Comparison of ENCODE assay signal across 10 mouse cellular contexts in genomic region chr7:140035456-140035855, GRCm38 (mm10). TPM values are rescaled to one million over a fixed set of nuclear protein-coding genes. Genes with fewer than 3 reads are reported as not detected.
DNase-seq lines count a peak whose midpoint lies in the region; ATAC-seq and TF ChIP-seq lines count a peak whose summit lies in the region.
"Had no signal": no experiment of that assay in that cellular context is flagged by ENCODE, and none has a peak within 500 bp of the region (broad histone marks: within the 10 kb centered on the region; RNA-seq: fewer than 3 reads in every experiment).

No protein-coding gene starts in this region.

- no peaks in the 10 kb centered on the region for H3K79me2 ChIP-seq in heart, adult 2 months (replicated peaks; ENCODE audit: control insufficient read depth, insufficient read depth, low read length)
- peaks cover 40% of the 10 kb centered on the region for H3K79me2 ChIP-seq in C2C12 (ENCODE audit: control insufficient read depth, insufficient read depth)

- no peaks in the 10 kb centered on the region for H3K9me3 ChIP-seq in forebrain, embryonic 14.5 days (replicated peaks; ENCODE audit: control insufficient read depth, low read length)
- H3K9me3 ChIP-seq in liver, embryonic 14.5 days (ENCODE audit: control insufficient read depth, low read length) = no peaks in the 10 kb centered on the region

- TF ChIP-seq POLR2A in heart, adult 2 months (IDR thresholded peaks at IDR 0.05; ENCODE audit: insufficient read depth, low read depth, low read length) = no peak

- no peak for DNase-seq in heart, adult 2 months
- no peak for DNase-seq in heart, postnatal 14 days
- DNase-seq in forebrain, embryonic 14.5 days (ENCODE audit: low spot score) = no peak
- no peak for DNase-seq in liver, embryonic 14.5 days (ENCODE audit: low read depth in 3 of 3, low spot score in 3 of 3)
- DNase-seq in adrenal gland, adult 8-10 months = no peak
- DNase-seq in left cerebral cortex, postnatal 4 days = no peak
- DNase-seq in cerebellum, adult 18-20 months = no peak

- peaks cover 19% of the 10 kb centered on the region for H3K79me3 ChIP-seq in C2C12 (ENCODE audit: low read depth)

- intact Hi-C loops in heart, adult 2 months (cut with DNase I) = loop anchor here (5.0 kb wide), 1 partner anchor 102 kb away; the partner anchor contains the start of gene Mtg1
- intact Hi-C loops in heart, postnatal 14 days (cut with DNase I) = no loop called here
- intact Hi-C loops in left cerebral cortex, postnatal 4 days (cut with DNase I) = no loop called here

- peak overlapping the region; percentile 60 for H3K4me2 ChIP-seq in forebrain, embryonic 14.5 days (ENCODE audit: low read length)
- peak overlapping the region; percentile 75 for H3K4me2 ChIP-seq in liver, embryonic 14.5 days (ENCODE audit: low read depth)

- TF ChIP-seq EP300 in heart, adult 2 months (IDR thresholded peaks at IDR 0.05; ENCODE audit: insufficient read depth, low read depth, low read length) = no peak
- TF ChIP-seq EP300 in liver, embryonic 14.5 days (IDR thresholded peaks at IDR 0.05; ENCODE audit: low read depth) = no peak

- H3K4me1 ChIP-seq in heart, adult 2 months (ENCODE audit: control insufficient read depth, insufficient read depth, low read length) = peaks cover 4% of the 10 kb centered on the region
- H3K4me1 ChIP-seq in forebrain, embryonic 14.5 days (ENCODE audit: control insufficient read depth, insufficient read depth, low read length) = peaks cover 16% of the 10 kb centered on the region
- H3K4me1 ChIP-seq in liver, embryonic 14.5 days (replicated peaks; ENCODE audit: control insufficient read depth in 2 of 2, insufficient read depth in 2 of 2, low read length in 1 of 2) = peaks cover 3 to 10% of the 10 kb centered on the region in 2 experiments; a peak in 3 of 4 replicates

- H3K9ac ChIP-seq in heart, adult 2 months (ENCODE audit: low read depth, low read length) = peak overlapping the region; percentile 68
- H3K9ac ChIP-seq in forebrain, embryonic 14.5 days (ENCODE audit: low read length) = peak overlapping the region; percentile 81
- peak overlapping the region; percentile 94 for H3K9ac ChIP-seq in liver, embryonic 14.5 days (replicated peaks)

- H3K27me3 ChIP-seq in heart, adult 2 months (ENCODE audit: control insufficient read depth, insufficient read depth, low read length) = no peaks in the 10 kb centered on the region
- no peaks in the 10 kb centered on the region for H3K27me3 ChIP-seq in C2C12 (ENCODE audit: control insufficient read depth, insufficient read depth, insufficient read length)
- no peaks in the 10 kb centered on the region for H3K27me3 ChIP-seq in forebrain, embryonic 14.5 days (replicated peaks; ENCODE audit: control insufficient read depth, insufficient read depth, low read length)
- no peaks in the 10 kb centered on the region for H3K27me3 ChIP-seq in liver, embryonic 14.5 days (ENCODE audit: control insufficient read depth, insufficient read depth, low read length)

- 17% methylated on average over 7 of the region's 7 CpGs for WGBS in heart, adult 2 months
- 19% methylated on average over 7 of the region's 7 CpGs for WGBS in forebrain, embryonic 14.5 days
- 11% methylated on average over 7 of the region's 7 CpGs for WGBS in liver, embryonic 14.5 days (ENCODE audit: insufficient replicate concordance)

- peak overlapping the region; percentile 96 for H3K27ac ChIP-seq in heart, adult 2 months
- H3K27ac ChIP-seq in forebrain, embryonic 14.5 days (ENCODE audit: low read depth, low read length) = no peak overlapping the region
- H3K27ac ChIP-seq in liver, embryonic 14.5 days = peak overlapping the region; percentile 5; the same call in 1 of the 2 replicates

- peak overlapping the region; percentile 70 for H3K4me3 ChIP-seq in heart, adult 2 months
- peak overlapping the region; percentile 64 for H3K4me3 ChIP-seq in C2C12 (ENCODE audit: insufficient read depth, poor library complexity, severe bottlenecking)
- H3K4me3 ChIP-seq in forebrain, embryonic 14.5 days (ENCODE audit: low read depth, low read length) = peak overlapping the region; percentile 88
- H3K4me3 ChIP-seq in liver, embryonic 14.5 days (ENCODE audit: insufficient read depth in 1 of 2, low read depth in 2 of 2, low read length in 2 of 2) = peak overlapping the region; percentile 84 to 90

- ATAC-seq in forebrain, embryonic 14.5 days = no peak
- ATAC-seq in liver, embryonic 14.5 days (ENCODE audit: insufficient read depth) = no peak

- no peaks in the 10 kb centered on the region for H3K36me3 ChIP-seq in heart, adult 2 months (ENCODE audit: control insufficient read depth, insufficient read depth, low read length)
- H3K36me3 ChIP-seq in C2C12 (ENCODE audit: control insufficient read depth, insufficient read depth) = peaks cover 34% of the 10 kb centered on the region
- H3K36me3 ChIP-seq in forebrain, embryonic 14.5 days (ENCODE audit: control insufficient read depth, insufficient read depth, low read length) = peaks cover 42% of the 10 kb centered on the region
- peaks cover 30% of the 10 kb centered on the region for H3K36me3 ChIP-seq in liver, embryonic 14.5 days (replicated peaks; ENCODE audit: control insufficient read depth, insufficient read depth, low read depth)

- no peak for TF ChIP-seq CTCF in heart, adult 2 months (IDR thresholded peaks at IDR 0.05)
- no peak for TF ChIP-seq CTCF in C2C12 (IDR thresholded peaks at IDR 0.05; ENCODE audit: control insufficient read depth, insufficient read depth, insufficient read length)
- TF ChIP-seq CTCF in liver, embryonic 14.5 days (IDR thresholded peaks at IDR 0.05; ENCODE audit: low read depth) = no peak

- H3ac ChIP-seq in C2C12 (ENCODE audit: control insufficient read depth, insufficient read length, low read depth) = peak overlapping the region; percentile 91

TF ChIP-seq in C2C12, 6 proteins besides CTCF, POLR2A, EP300 and RAD21:
- no peak for TF ChIP-seq USF1 (IDR thresholded peaks at IDR 0.05; ENCODE audit: low read depth)

RNA-seq across cellular contexts. Expression of gene Zfp511, which starts 0.7 kb away (rescaled TPM):
- 10 to 100 TPM in 1 of 2 experiments, 1 to 10 TPM in 1; 8.5 to 11.1 TPM for total RNA-seq in heart, adult 2 months (2021)
- 20.8 and 21.2 TPM in 2 replicates for polyA plus RNA-seq in heart, adult 2 months (2012; rRNA removed)
- total RNA-seq in heart, postnatal 14 days (2021) = 10 to 100 TPM; 10.3 to 10.7 TPM
- 55.8 TPM for polyA plus RNA-seq in C2C12 (2012; fragmentation: generic; extraction: Trizol)
- 52.5 and 53.6 TPM in 2 replicates for polyA plus RNA-seq in forebrain, embryonic 14.5 days (2014; fragmentation: Nextera tagmentation; extraction: Ambion mirVana)
- polyA plus RNA-seq in liver, embryonic 14.5 days (2012; rRNA removed) = 19.8 and 25.6 TPM in 2 replicates
- polyA plus RNA-seq in liver, embryonic 14.5 days (2014; fragmentation: Nextera tagmentation; extraction: Ambion mirVana) = 16.9 and 20.0 TPM in 2 replicates
- 10 to 100 TPM; 21.8 to 30.7 (median 26.7) TPM for total RNA-seq in adrenal gland, adult 8-10 months (2022)
- total RNA-seq in left cerebral cortex, postnatal 4 days (2021) = 10 to 100 TPM; 32.3 to 33.9 TPM

RNA-seq across cellular contexts. Expression of gene Tubgcp2, which starts 1.0 kb away (rescaled TPM):
- total RNA-seq in heart, adult 2 months (2021) = 10 to 100 TPM; 28.4 to 33.5 TPM
- 21.7 and 29.7 TPM in 2 replicates for polyA plus RNA-seq in heart, adult 2 months (2012; rRNA removed)
- 10 to 100 TPM; 27.4 to 29.4 TPM for total RNA-seq in heart, postnatal 14 days (2021)
- 31.7 TPM for polyA plus RNA-seq in C2C12 (2012; fragmentation: generic; extraction: Trizol)
- polyA plus RNA-seq in forebrain, embryonic 14.5 days (2014; fragmentation: Nextera tagmentation; extraction: Ambion mirVana) = 64.3 and 67.7 TPM in 2 replicates
- polyA plus RNA-seq in liver, embryonic 14.5 days (2012; rRNA removed) = 17.4 and 19.3 TPM in 2 replicates
- polyA plus RNA-seq in liver, embryonic 14.5 days (2014; fragmentation: Nextera tagmentation; extraction: Ambion mirVana) = 21.6 and 25.3 TPM in 2 replicates
- 10 to 100 TPM; 24.2 to 35.8 (median 32.2) TPM for total RNA-seq in adrenal gland, adult 8-10 months (2022)
- 10 to 100 TPM; 55.1 to 58.0 TPM for total RNA-seq in left cerebral cortex, postnatal 4 days (2021)

RNA-seq across cellular contexts. Expression of gene Msx3, which starts 13.4 kb away (rescaled TPM):
- total RNA-seq in heart, adult 2 months (2021) = not detected
- not detected in 2 replicates for polyA plus RNA-seq in heart, adult 2 months (2012; rRNA removed)
- not detected for total RNA-seq in heart, postnatal 14 days (2021)
- polyA plus RNA-seq in C2C12 (2012; fragmentation: generic; extraction: Trizol) = 0.01 TPM
- polyA plus RNA-seq in forebrain, embryonic 14.5 days (2014; fragmentation: Nextera tagmentation; extraction: Ambion mirVana) = 0.93 and 1.2 TPM in 2 replicates
- not detected in 2 replicates for polyA plus RNA-seq in liver, embryonic 14.5 days (2012; rRNA removed)
- polyA plus RNA-seq in liver, embryonic 14.5 days (2014; fragmentation: Nextera tagmentation; extraction: Ambion mirVana) = not detected in 2 replicates
- total RNA-seq in adrenal gland, adult 8-10 months (2022) = not detected
- total RNA-seq in left cerebral cortex, postnatal 4 days (2021) = 1 to 10 TPM; 2.3 to 2.5 TPM
- total RNA-seq: common myeloid progenitor, adult 5-6 weeks; neutrophil, adult 5-6 weeks had no signal

RNA-seq across cellular contexts. Expression of gene Adam8, which starts 43.1 kb away (rescaled TPM):
- total RNA-seq in heart, adult 2 months (2021) = under 1 TPM; 0.26 to 0.73 TPM
- polyA plus RNA-seq in heart, adult 2 months (2012; rRNA removed) = 2.3 and 9.1 TPM in 2 replicates
- total RNA-seq in heart, postnatal 14 days (2021) = under 1 TPM; 0.93 TPM
- 3.7 TPM for polyA plus RNA-seq in C2C12 (2012; fragmentation: generic; extraction: Trizol)
- polyA plus RNA-seq in forebrain, embryonic 14.5 days (2014; fragmentation: Nextera tagmentation; extraction: Ambion mirVana) = 1.3 and 2.1 TPM in 2 replicates
- 0.83 and 0.98 TPM in 2 replicates for polyA plus RNA-seq in liver, embryonic 14.5 days (2012; rRNA removed)
- polyA plus RNA-seq in liver, embryonic 14.5 days (2014; fragmentation: Nextera tagmentation; extraction: Ambion mirVana) = 0.34 and 0.46 TPM in 2 replicates
- 1 to 10 TPM; 1.8 to 5.9 (median 4.4) TPM for total RNA-seq in adrenal gland, adult 8-10 months (2022)
- 1 to 10 TPM; 2.4 to 2.6 TPM for total RNA-seq in left cerebral cortex, postnatal 4 days (2021)

RNA-seq across cellular contexts. Expression of gene Caly, which starts 46.9 kb away (rescaled TPM):
- under 1 TPM in 1 of 2 experiments, not detected in 1; 0.23 TPM for total RNA-seq in heart, adult 2 months (2021)
- 0.10 and 0.53 TPM in 2 replicates for polyA plus RNA-seq in heart, adult 2 months (2012; rRNA removed)
- total RNA-seq in heart, postnatal 14 days (2021) = not detected
- not detected for polyA plus RNA-seq in C2C12 (2012; fragmentation: generic; extraction: Trizol)
- polyA plus RNA-seq in forebrain, embryonic 14.5 days (2014; fragmentation: Nextera tagmentation; extraction: Ambion mirVana) = 114 and 141 TPM in 2 replicates
- polyA plus RNA-seq in liver, embryonic 14.5 days (2012; rRNA removed) = 0.19 TPM in 1 of 2 replicates, not detected in the other
- polyA plus RNA-seq in liver, embryonic 14.5 days (2014; fragmentation: Nextera tagmentation; extraction: Ambion mirVana) = not detected in 2 replicates
- 10 to 100 TPM in 2 of 4 experiments, 1 to 10 TPM in 2; 5.8 to 13.8 (median 11.0) TPM for total RNA-seq in adrenal gland, adult 8-10 months (2022)
- 100 to 1,000 TPM; 185 to 208 TPM for total RNA-seq in left cerebral cortex, postnatal 4 days (2021)
- total RNA-seq: common myeloid progenitor, adult 5-6 weeks; neutrophil, adult 5-6 weeks had no signal
